Mouse (Mus musculus) megakaryocyte, embryonic 14.5 days (primary cell): ENCODE results near the gene Lyrm9.

Experiments
- FLI1 ChIP-seq: IDR thresholded peaks from 2 replicates; pipeline ENCODE4 v1.6.1; 2012; ENCODE audit warnings: low read length, inconsistent platforms, mixed read lengths
- GATA1 ChIP-seq: IDR thresholded peaks from 3 replicates; pipeline ENCODE4 v1.6.1; 2012; ENCODE audit warnings: mixed read lengths, low read length, inconsistent platforms, borderline replicate concordance

GRCm38 (mm10) chr11:78796072-78796729 is 30.2 kb upstream of the Lyrm9 start:
- TF ChIP-seq GATA1, result no peak
- TF ChIP-seq FLI1, result no peak
